Mouse (Mus musculus): ENCODE data around the gene Tmem184b.

Tmem184b gene

DNA sequence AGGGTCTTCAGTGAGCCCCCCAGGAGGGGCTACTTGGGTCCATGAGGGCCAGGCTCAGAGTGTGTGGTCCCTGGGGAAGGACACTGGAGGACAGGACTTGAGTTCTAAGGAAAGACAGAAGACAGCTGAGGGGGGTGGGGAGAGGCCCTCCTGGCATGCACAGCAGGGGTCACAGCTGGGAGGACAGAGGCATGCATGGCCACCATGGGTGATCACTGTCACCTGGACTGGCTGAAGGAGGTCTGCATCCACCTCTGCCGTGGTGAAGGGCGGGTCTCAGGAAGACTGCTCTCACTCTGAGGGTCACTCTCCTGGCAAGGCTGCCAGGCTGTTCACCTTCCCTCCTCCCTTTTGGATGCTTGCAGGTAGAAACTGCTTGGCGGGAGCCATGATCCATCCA, 79.0 kb downstream of the Tmem184b start:
- in situ Hi-C loops (cut with MboI; ENCODE audit: unreplicated experiment in 2 of 2) = loop anchor here (5.0 to 10.0 kb wide), 2 partner anchors 38 to 50 kb away; no protein-coding TSS in a partner anchor

DNA sequence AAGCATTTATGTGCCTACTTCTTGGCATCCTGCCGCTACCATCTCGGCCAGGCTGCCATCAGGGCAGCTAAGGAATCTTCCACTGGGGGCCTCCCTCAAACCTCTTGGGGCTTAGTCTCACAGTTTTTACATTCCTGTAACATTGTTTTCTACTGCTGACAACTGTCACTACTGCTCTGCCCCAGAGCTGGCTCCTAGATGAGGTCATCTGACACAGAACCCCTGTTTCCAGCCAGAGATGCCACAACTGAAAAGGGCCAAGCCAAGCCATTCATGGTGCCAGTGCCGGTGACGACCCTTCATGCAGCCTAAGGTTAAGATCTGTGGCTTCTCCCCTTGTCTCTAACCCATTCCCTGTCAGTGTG, 79.6 kb downstream of the Tmem184b start:
- in situ Hi-C loops (cut with MboI; ENCODE audit: unreplicated experiment in 2 of 2) = loop anchor here (5.0 to 10.0 kb wide), 2 partner anchors 39 to 49 kb away; no protein-coding TSS in a partner anchor

- in situ Hi-C loops (cut with MboI; ENCODE audit: unreplicated experiment in 2 of 2) = loop anchor here (5.0 to 10.0 kb wide), 2 partner anchors 39 to 48 kb away; no protein-coding TSS in a partner anchor
Measured at GRCm38 (mm10) chr15:79322991-79323790, 80.2 kb downstream of the Tmem184b start.

DNA sequence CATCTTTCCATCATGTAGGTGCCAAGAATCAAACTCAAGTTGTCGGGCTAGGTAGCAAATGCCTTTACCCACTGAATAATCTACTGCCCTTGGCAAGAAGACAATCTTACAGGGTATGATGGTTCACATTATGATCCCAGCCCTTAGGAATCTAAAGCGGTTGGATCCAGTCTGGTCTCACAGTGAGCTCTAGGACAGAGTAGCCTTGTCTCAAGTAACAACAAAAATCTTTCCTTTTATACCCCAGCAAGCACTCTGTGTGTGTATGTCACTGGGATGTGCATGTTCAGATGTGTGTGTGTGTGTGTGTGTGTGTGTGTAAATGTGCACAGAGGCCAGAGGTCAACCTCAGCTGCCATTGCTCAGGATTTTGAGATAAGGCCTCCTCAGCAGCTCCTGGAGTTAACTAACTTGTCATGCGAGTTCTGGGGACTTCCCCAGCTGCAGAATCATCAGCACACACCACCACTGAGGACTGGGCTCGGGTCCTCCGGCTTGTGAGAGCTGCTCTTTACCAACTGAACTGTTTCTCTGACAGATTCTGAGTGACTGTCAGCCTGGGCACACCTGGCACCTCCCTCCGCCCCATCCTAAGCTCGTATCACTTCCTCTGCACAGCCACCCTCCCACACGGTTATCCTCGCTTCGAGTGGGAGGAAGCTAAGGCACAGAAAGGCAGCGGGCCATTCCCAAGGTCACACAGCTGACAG, 80.9 kb downstream of the Tmem184b start:
- in situ Hi-C loops (cut with MboI; ENCODE audit: unreplicated experiment in 2 of 2) = loop anchor here (5.0 to 10.0 kb wide), 2 partner anchors 40 to 48 kb away; no protein-coding TSS in a partner anchor

- in situ Hi-C loops (cut with MboI; ENCODE audit: unreplicated experiment in 2 of 2) = loop anchor here (5.0 to 10.0 kb wide), 2 partner anchors 41 to 47 kb away; no protein-coding TSS in a partner anchor
Measured at GRCm38 (mm10) chr15:79321733-79322190, 81.6 kb downstream of the Tmem184b start.

GRCm38 (mm10) chr15:79313848-79314369, 89.5 kb downstream of the Tmem184b start:
- in situ Hi-C loops (cut with MboI; ENCODE audit: unreplicated experiment in 2 of 2) = no loop called here
